Mouse (Mus musculus): ENCODE data around the gene Rad51ap1. TPM values are rescaled to one million over a fixed set of nuclear protein-coding genes. Genes with fewer than 3 reads are reported as not detected.

Gene Rad51ap1
- polyA plus RNA-seq, 1 experiment from 2014 or later, result 73.2 TPM

DNA sequence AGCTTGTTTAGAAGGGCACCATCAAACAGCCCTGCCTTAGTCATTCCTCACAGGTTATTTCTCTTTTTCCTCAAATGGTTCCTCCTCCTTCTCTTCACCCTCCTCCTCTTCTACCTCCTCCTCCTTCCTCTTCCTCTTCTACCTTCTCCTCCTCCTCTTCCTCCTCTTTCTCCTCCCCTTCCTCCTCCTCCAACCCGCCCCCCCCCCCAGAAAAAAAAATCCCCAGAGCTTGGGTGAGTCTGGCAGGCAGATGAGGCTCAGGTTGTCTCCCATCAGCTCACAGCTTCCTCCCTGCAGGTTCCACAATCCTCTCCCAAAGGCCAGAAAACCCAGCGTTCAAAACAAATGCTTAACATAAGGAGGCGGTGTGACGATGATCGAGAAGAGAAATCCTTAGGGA, 32.0 kb downstream of the Rad51ap1 start:
- 87% methylated on average over 4 of the region's 5 CpGs for WGBS
- no peak overlapping the region for H3K4me3 ChIP-seq (ENCODE audit: low read depth, low read length)

DNA sequence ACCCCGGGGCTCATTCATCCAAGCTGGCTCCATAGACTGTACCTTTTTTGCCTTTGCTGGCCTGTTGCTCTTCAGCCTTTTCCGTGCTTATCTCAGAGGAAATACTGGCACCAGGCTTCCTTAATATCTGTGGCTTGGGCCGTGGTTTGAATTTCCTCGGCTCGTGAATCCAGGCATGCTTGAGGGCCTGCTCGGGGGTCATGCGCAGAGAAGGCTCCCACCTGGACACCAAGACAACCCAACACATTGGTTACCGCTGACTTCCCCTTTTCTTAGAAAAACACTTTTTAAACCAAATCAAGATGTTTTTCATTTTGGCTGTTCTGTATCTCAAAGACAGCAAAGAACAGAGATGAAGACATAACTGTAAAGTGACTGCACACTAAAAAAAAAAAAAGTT, 62.3 kb downstream of the Rad51ap1 start:
- Histone ChIP-seq H3K36me3 (ENCODE audit: control insufficient read depth, insufficient read depth, low read length) (no peaks in the 10 kb centered on the region), H3K4me1 (ENCODE audit: control insufficient read depth, insufficient read depth, low read length) (no peaks in the 10 kb centered on the region), H3K9ac (ENCODE audit: low read length) (no peak overlapping the region), H3K4me2 (ENCODE audit: low read depth) (no peak overlapping the region), H3K4me3 (ENCODE audit: low read depth, low read length) (no peak overlapping the region), H3K9me3 (ENCODE audit: control insufficient read depth, low read length) (no peaks in the 10 kb centered on the region), H3K27ac (ENCODE audit: low read depth, low read length) (no peak overlapping the region), H3K27me3 (ENCODE audit: control insufficient read depth, insufficient read depth, low read length) (no peaks in the 10 kb centered on the region)
- ATAC-seq (ENCODE audit: insufficient read depth, low FRiP score, low TSS enrichment) (no peak), DNase-seq (ENCODE audit: low spot score) (no peak)
- WGBS, result 89% methylated on average over 8 of the region's 8 CpGs

More for the DNA sequence above, 32.0 kb downstream of the Rad51ap1 start:
- H3K4me1 ChIP-seq (ENCODE audit: control insufficient read depth, insufficient read depth, low read length), result no peaks in the 10 kb centered on the region
- no peaks in the 10 kb centered on the region for H3K36me3 ChIP-seq (ENCODE audit: control insufficient read depth, insufficient read depth, low read length)
- H3K27ac ChIP-seq (ENCODE audit: low read depth, low read length), result no peak overlapping the region
- DNase-seq (ENCODE audit: low spot score) (no peak), ATAC-seq (ENCODE audit: insufficient read depth, low FRiP score, low TSS enrichment) (no peak)
- no peak overlapping the region for H3K4me2 ChIP-seq (ENCODE audit: low read depth)
- no peak overlapping the region for H3K9ac ChIP-seq (ENCODE audit: low read length)
- no peaks in the 10 kb centered on the region for H3K9me3 ChIP-seq (ENCODE audit: control insufficient read depth, low read length)
- H3K27me3 ChIP-seq (ENCODE audit: control insufficient read depth, insufficient read depth, low read length), result no peaks in the 10 kb centered on the region

Other genes starting within 250 kb of the Rad51ap1 start
- gene Kcna6, start 198.9 kb downstream of the Rad51ap1 start, polyA plus RNA-seq (2014; fragmentation: Nextera tagmentation; extraction: Ambion mirVana), result 7.7 and 10.5 TPM in 2 replicates
- 194 and 195 TPM in 2 replicates for gene Ndufa9, start 90.5 kb downstream of the Rad51ap1 start, polyA plus RNA-seq (2014; fragmentation: Nextera tagmentation; extraction: Ambion mirVana)
- gene Akap3, start 86.5 kb downstream of the Rad51ap1 start, polyA plus RNA-seq (2014; fragmentation: Nextera tagmentation; extraction: Ambion mirVana), result 0.26 TPM in 1 of 2 replicates, not detected in the other
- gene Dyrk4, start 17.7 kb downstream of the Rad51ap1 start, polyA plus RNA-seq (2014; fragmentation: Nextera tagmentation; extraction: Ambion mirVana), result 0.11 and 0.12 TPM in 2 replicates
- 21.2 and 24.2 TPM in 2 replicates for gene D6Wsu163e, start 375 bp upstream of the Rad51ap1 start, polyA plus RNA-seq (2014; fragmentation: Nextera tagmentation; extraction: Ambion mirVana)
- 1.1 and 1.2 TPM in 2 replicates for gene Fgf6, start 76.0 kb upstream of the Rad51ap1 start, polyA plus RNA-seq (2014; fragmentation: Nextera tagmentation; extraction: Ambion mirVana)
- not detected in 2 replicates for gene Fgf23, start 133.3 kb upstream of the Rad51ap1 start, polyA plus RNA-seq (2014; fragmentation: Nextera tagmentation; extraction: Ambion mirVana)
- 7.3 and 7.8 TPM in 2 replicates for gene Tigar, start 170.0 kb upstream of the Rad51ap1 start, polyA plus RNA-seq (2014; fragmentation: Nextera tagmentation; extraction: Ambion mirVana)
- 934 and 952 TPM in 2 replicates for gene Ccnd2, start 212.6 kb upstream of the Rad51ap1 start, polyA plus RNA-seq (2014; fragmentation: Nextera tagmentation; extraction: Ambion mirVana)

All from neural tube, embryonic 11.5 days (tissue).